In the genomic region with DNA sequence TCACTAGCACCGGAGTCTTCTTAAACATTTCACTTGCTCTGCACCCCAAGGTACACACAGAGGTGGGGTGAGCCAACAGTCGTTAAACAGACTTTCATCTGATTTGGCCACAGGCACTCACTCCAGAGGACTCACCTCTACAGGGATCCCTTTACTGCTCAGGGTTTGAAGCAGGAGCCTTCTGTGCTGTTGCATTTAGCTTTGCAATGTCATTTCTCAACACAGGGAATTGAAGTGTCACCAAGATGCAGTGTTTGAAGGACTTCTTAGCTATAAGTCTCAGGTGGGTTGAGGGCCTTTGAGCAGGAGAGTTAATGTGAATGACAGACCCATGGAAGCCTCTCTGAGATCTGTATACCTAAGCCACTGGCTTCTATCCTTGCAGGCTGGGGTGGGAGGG, we compare ENCODE assay signal across 21 mouse cellular contexts. TPM values are rescaled to one million over a fixed set of nuclear protein-coding genes. Genes with fewer than 3 reads are reported as not detected.
DNase-seq lines count a peak whose midpoint lies in the region; ATAC-seq and TF ChIP-seq lines count a peak whose summit lies in the region.
"Had no signal": no experiment of that assay in that cellular context is flagged by ENCODE, and none has a peak within 500 bp of the region (broad histone marks: within the 10 kb centered on the region; RNA-seq: fewer than 3 reads in every experiment).

No protein-coding gene starts in this region.

- H3K9ac ChIP-seq in kidney, embryonic 15.5 days: no peak overlapping the region
- H3K9ac ChIP-seq in lung, embryonic 15.5 days: no peak overlapping the region
- H3K9ac ChIP-seq in ES-E14 (ENCODE audit: insufficient read depth, low read depth, low read length, poor library complexity, severe bottlenecking): peak overlapping the region; percentile 14; the same call in 1 of the 2 replicates
- H3K9ac ChIP-seq: embryonic facial prominence, embryonic 15.5 days; forebrain, embryonic 15.5 days; hindbrain, embryonic 13.5 days had no signal

- H3K9me3 ChIP-seq in kidney, embryonic 15.5 days (replicated peaks): no peaks in the 10 kb centered on the region
- H3K9me3 ChIP-seq in lung, embryonic 15.5 days: no peaks in the 10 kb centered on the region
- no peaks in the 10 kb centered on the region for H3K9me3 ChIP-seq in ES-E14 (ENCODE audit: control insufficient read depth, insufficient read depth, low read depth, low read length)
- H3K9me3 ChIP-seq: embryonic facial prominence, embryonic 15.5 days; forebrain, embryonic 15.5 days; hindbrain, embryonic 13.5 days had no signal

- no peaks in the 10 kb centered on the region for H3K36me3 ChIP-seq in kidney, embryonic 15.5 days
- no peaks in the 10 kb centered on the region for H3K36me3 ChIP-seq in lung, embryonic 15.5 days
- no peaks in the 10 kb centered on the region for H3K36me3 ChIP-seq in ES-E14 (ENCODE audit: control insufficient read depth, insufficient read depth, low read length, poor library complexity, severe bottlenecking)
- H3K36me3 ChIP-seq: embryonic facial prominence, embryonic 15.5 days; forebrain, embryonic 15.5 days; hindbrain, embryonic 13.5 days had no signal

- ATAC-seq in kidney, embryonic 15.5 days (replicated peaks; ENCODE audit: low FRiP score): no peak
- no peak for ATAC-seq in lung, embryonic 15.5 days (ENCODE audit: borderline replicate concordance, extremely low read depth, low FRiP score, low TSS enrichment)
- ATAC-seq in erythroid progenitor cell, adult 5-6 weeks (replicated peaks; ENCODE audit: low FRiP score, poor library complexity, severe bottlenecking): no peak
- ATAC-seq: CD4-positive, CD25-positive, alpha-beta regulatory T cell, adult 4 months; forebrain, embryonic 15.5 days; hindbrain, postnatal 0 days had no signal

- no peak overlapping the region for H3K4me2 ChIP-seq in kidney, embryonic 15.5 days
- H3K4me2 ChIP-seq in lung, embryonic 15.5 days: no peak overlapping the region
- H3K4me2 ChIP-seq: embryonic facial prominence, embryonic 15.5 days; forebrain, embryonic 15.5 days; hindbrain, embryonic 13.5 days had no signal

- 83% methylated on average over 2 of the region's 2 CpGs for WGBS in kidney, embryonic 15.5 days
- 62% methylated on average over 2 of the region's 2 CpGs for WGBS in lung, embryonic 15.5 days

- peaks cover 15% of the 10 kb centered on the region; the same call in 1 of the 2 replicates for H3K4me1 ChIP-seq in kidney, embryonic 15.5 days
- peaks cover 35% of the 10 kb centered on the region for H3K4me1 ChIP-seq in lung, embryonic 15.5 days
- H3K4me1 ChIP-seq in ES-E14 (ENCODE audit: control insufficient read depth in 2 of 2, insufficient read depth in 2 of 2, low read length in 2 of 2, poor library complexity in 1 of 2): peaks cover 23 to 51% of the 10 kb centered on the region in 2 experiments
- H3K4me1 ChIP-seq: embryonic facial prominence, embryonic 15.5 days; forebrain, embryonic 15.5 days; hindbrain, embryonic 13.5 days had no signal

- in situ Hi-C loops in ES-E14 (cut with MboI; ENCODE audit: low sequenced_read_pairs in 2 of 2, unreplicated experiment in 2 of 2): no loop called here

- DNase-seq in adrenal gland, postnatal 14 days: peak; percentile 2
- no peak for DNase-seq in adrenal gland, postnatal 36 days
- no peak for DNase-seq in kidney, adult 9 months
- DNase-seq in lung, postnatal 25 days (ENCODE audit: low spot score): no peak
- DNase-seq in ES-E14 (ENCODE audit: low read depth, low spot score): no peak
- DNase-seq: adrenal gland, adult 2 months; B cell, adult 2 months; cerebellum, adult 18-20 months; cerebellum, postnatal 10 days; gastrocnemius, postnatal 36 days; heart, adult 11 months; heart, postnatal 10 days had no signal

- H3K27me3 ChIP-seq in kidney, embryonic 15.5 days: no peaks in the 10 kb centered on the region
- H3K27me3 ChIP-seq in lung, embryonic 15.5 days: no peaks in the 10 kb centered on the region
- H3K27me3 ChIP-seq: embryonic facial prominence, embryonic 15.5 days; forebrain, embryonic 15.5 days; hindbrain, embryonic 13.5 days had no signal

- H3K27ac ChIP-seq in kidney, embryonic 15.5 days: peak overlapping the region; percentile 82
- peak overlapping the region; percentile 95 for H3K27ac ChIP-seq in lung, embryonic 15.5 days
- peak overlapping the region; percentile 98; the same call in 1 of the 2 replicates for H3K27ac ChIP-seq in ES-E14 (ENCODE audit: insufficient read depth, low read depth, low read length, poor library complexity, severe bottlenecking)
- H3K27ac ChIP-seq: embryonic facial prominence, embryonic 15.5 days; forebrain, embryonic 15.5 days; hindbrain, embryonic 13.5 days; hindbrain, postnatal 0 days had no signal

- no peak overlapping the region for H3K4me3 ChIP-seq in kidney, embryonic 15.5 days (replicated peaks)
- no peak overlapping the region for H3K4me3 ChIP-seq in lung, embryonic 15.5 days
- no peak overlapping the region for H3K4me3 ChIP-seq in ES-E14 (ENCODE audit: insufficient read depth in 1 of 2, low read depth in 1 of 2, low read length in 2 of 2, poor library complexity in 1 of 2, severe bottlenecking in 1 of 2)
- H3K4me3 ChIP-seq: embryonic facial prominence, embryonic 15.5 days; erythroblast, embryonic 14.5 days; forebrain, embryonic 15.5 days; hindbrain, embryonic 13.5 days had no signal

TF ChIP-seq in ES-E14, 5 proteins besides CTCF, POLR2A, EP300 and RAD21:
- TF ChIP-seq HCFC1 (IDR thresholded peaks at IDR 0.05; ENCODE audit: borderline replicate concordance, insufficient read depth, low read length) (no peak), CHD2 (IDR thresholded peaks at IDR 0.05; ENCODE audit: low read depth, low read length) (no peak), MAFK (IDR thresholded peaks at IDR 0.05; ENCODE audit: insufficient read depth, low read depth, low read length) (no peak), ZNF384 (IDR thresholded peaks at IDR 0.05; ENCODE audit: low read depth, low read length) (no peak), ZC3H11A (IDR thresholded peaks at IDR 0.05; ENCODE audit: borderline replicate concordance, low read depth, low read length) (no peak)

RNA-seq across cellular contexts. Expression of gene Chka, which starts 7.9 kb away (rescaled TPM):
- 52.0 and 82.2 TPM in 2 replicates for total RNA-seq in adrenal gland, postnatal 14 days (2021)
- total RNA-seq in adrenal gland, postnatal 36 days (2021): 100 to 1,000 TPM; 112 to 133 TPM
- polyA plus RNA-seq in kidney, embryonic 15.5 days (2015; fragmentation: Nextera tagmentation; extraction: Ambion mirVana): 58.8 and 63.1 TPM in 2 replicates
- polyA plus RNA-seq in lung, embryonic 15.5 days (2015; fragmentation: Nextera tagmentation; extraction: Ambion mirVana): 55.8 and 68.1 TPM in 2 replicates
- 79.6 and 86.1 TPM in 2 replicates for total RNA-seq in ES-E14 (2012; rRNA removed)
- total RNA-seq in erythroid progenitor cell, adult 5-6 weeks (2015; ENCODE audit: low replicate concordance): 10.1 and 13.4 TPM in 2 replicates
- 10.8 and 11.8 TPM in 2 replicates for total RNA-seq in erythroid progenitor cell, adult 5-6 weeks (2017; ENCODE audit: low replicate concordance)
